Mouse (Mus musculus) c-Kit-positive CD71-positive TER-119-negative erythroid progenitor cells, embryonic 14.5 days (primary cell): Measurements from ENCODE around the gene Tent5a.

Experiments
- DNase-seq: peaks from one replicate; pipeline ENCODE4 v3.0.0-alpha.2; 2013; ENCODE audit warnings: low read depth

Gene Tent5a

GRCm38 (mm10) chr9:85312473-85312872 lies 14.7 kb downstream of the Tent5a start, which contains the start of gene Gm11114:
TSS of gene Gm11114 (plus strand) at chr9:85312773.
- DNase-seq = no peak

- no peak for DNase-seq
Measured at GRCm38 (mm10) chr9:85303378-85303777, 23.8 kb downstream of the Tent5a start.

GRCm38 (mm10) chr9:85302849-85303248 lies 24.3 kb downstream of the Tent5a start:
- DNase-seq = no peak

- no peak for DNase-seq
Measured at GRCm38 (mm10) chr9:85274114-85274513, 53.0 kb downstream of the Tent5a start.
